Mouse (Mus musculus): ENCODE results near the gene Padi6.

Padi6 gene

GRCm38 (mm10) chr4:140742543-140742942, at the start of gene Padi6:
TSS of gene Padi6 (minus strand) at chr4:140742643.
- DNase-seq = no peak

GRCm38 (mm10) chr4:140791071-140791470, 48.6 kb upstream of the Padi6 start:
- DNase-seq = no peak

GRCm38 (mm10) chr4:140789983-140790382, 47.5 kb upstream of the Padi6 start:
- no peak for DNase-seq

- DNase-seq = peak; percentile 66 to 79
Observed at GRCm38 (mm10) chr4:140788983-140789382, 46.5 kb upstream of the Padi6 start.

- DNase-seq = no peak
Observed at GRCm38 (mm10) chr4:140788264-140788663, 45.8 kb upstream of the Padi6 start.

- peak; percentile 61 to 81 for DNase-seq
Observed at GRCm38 (mm10) chr4:140787414-140787813, 45.0 kb upstream of the Padi6 start.

- DNase-seq = no peak
Observed at GRCm38 (mm10) chr4:140785217-140785616, 42.8 kb upstream of the Padi6 start.

GRCm38 (mm10) chr4:140784292-140784945, 42.0 kb upstream of the Padi6 start:
- DNase-seq = no peak

GRCm38 (mm10) chr4:140782821-140783220, 40.4 kb upstream of the Padi6 start:
- DNase-seq = no peak

GRCm38 (mm10) chr4:140780507-140780906, 38.1 kb upstream of the Padi6 start:
- no peak for DNase-seq

GRCm38 (mm10) chr4:140779803-140780397, 37.5 kb upstream of the Padi6 start:
- DNase-seq = peak; percentile 40 to 71

- DNase-seq = no peak
Observed at GRCm38 (mm10) chr4:140776623-140777022, 34.2 kb upstream of the Padi6 start.

- no peak for DNase-seq
Observed at GRCm38 (mm10) chr4:140775876-140776275, 33.4 kb upstream of the Padi6 start.

GRCm38 (mm10) chr4:140774893-140775292, 32.5 kb upstream of the Padi6 start:
- DNase-seq = no peak

GRCm38 (mm10) chr4:140774025-140774800, 31.8 kb upstream of the Padi6 start, which contains the start of gene Padi4:
TSS of gene Padi4 (minus strand) at chr4:140774236.
- DNase-seq = no peak

- peak; percentile 39 to 59 for DNase-seq
Observed at GRCm38 (mm10) chr4:140771091-140771490, 28.6 kb upstream of the Padi6 start.

- peak; percentile 60 to 61 for DNase-seq
Observed at GRCm38 (mm10) chr4:140770433-140770832, 28.0 kb upstream of the Padi6 start.

- DNase-seq = no peak
Observed at GRCm38 (mm10) chr4:140768973-140769372, 26.5 kb upstream of the Padi6 start.

- DNase-seq = no peak
Observed at GRCm38 (mm10) chr4:140765936-140766335, 23.5 kb upstream of the Padi6 start.

- DNase-seq = peak; percentile 59 to 68
Observed at GRCm38 (mm10) chr4:140763158-140763557, 20.7 kb upstream of the Padi6 start.

- DNase-seq = peak; percentile 25 to 46
Observed at GRCm38 (mm10) chr4:140761601-140762000, 19.2 kb upstream of the Padi6 start.

- DNase-seq = no peak
Observed at GRCm38 (mm10) chr4:140755811-140756210, 13.4 kb upstream of the Padi6 start.

- DNase-seq = no peak
Observed at GRCm38 (mm10) chr4:140753366-140753765, 10.9 kb upstream of the Padi6 start.

GRCm38 (mm10) chr4:140750328-140750727, 7.9 kb upstream of the Padi6 start:
- DNase-seq = peak; percentile 49 to 53

All from lung, postnatal 4 days (tissue).